Mouse (Mus musculus): ENCODE measurements around the gene Lrrc57. TPM values are rescaled to one million over a fixed set of nuclear protein-coding genes. Genes with fewer than 3 reads are reported as not detected.

Gene Lrrc57
- polyA plus RNA-seq, 2 experiments: 7.5 to 8.6 TPM

DNA sequence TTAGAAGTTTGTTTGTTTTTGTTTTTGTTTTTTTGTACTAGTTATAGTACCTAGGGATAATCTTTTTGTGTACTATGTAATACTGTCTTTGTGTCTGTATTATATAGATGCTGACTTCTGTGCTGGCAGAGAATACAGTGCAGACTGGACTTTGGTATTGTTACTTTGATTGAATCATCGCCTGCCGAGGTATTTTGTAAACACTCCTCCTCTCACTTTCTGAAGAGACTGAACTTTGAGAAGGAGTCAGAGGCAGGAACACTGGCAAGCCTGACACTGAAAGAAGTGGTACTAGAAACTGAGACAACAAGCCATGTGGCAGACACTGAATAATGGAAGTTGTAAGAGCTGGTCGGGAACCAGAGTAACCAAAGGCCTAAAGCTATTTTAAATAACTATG, 52.5 kb downstream of the Lrrc57 start:
- H3K4me1 ChIP-seq (replicated peaks; ENCODE audit: control insufficient read depth in 2 of 2, insufficient read depth in 2 of 2, low read length in 1 of 2): peaks cover 0 to 13% of the 10 kb centered on the region in 2 experiments; a peak in 3 of 4 replicates
- no peak for TF ChIP-seq EP300 (IDR thresholded peaks at IDR 0.05; ENCODE audit: low read depth)
- TF ChIP-seq CTCF (IDR thresholded peaks at IDR 0.05; ENCODE audit: low read depth): no peak
- WGBS (ENCODE audit: insufficient replicate concordance): 65% methylated on average over 3 of the region's 3 CpGs
- no peaks in the 10 kb centered on the region for H3K9me3 ChIP-seq (ENCODE audit: control insufficient read depth, low read length)
- no peak for DNase-seq (ENCODE audit: low read depth in 3 of 3, low spot score in 3 of 3)
- no peak overlapping the region for H3K4me3 ChIP-seq (ENCODE audit: insufficient read depth in 1 of 2, low read depth in 2 of 2, low read length in 2 of 2)
- peaks cover 9% of the 10 kb centered on the region; the same call in 1 of the 2 replicates for H3K36me3 ChIP-seq (replicated peaks; ENCODE audit: control insufficient read depth, insufficient read depth, low read depth)
- H3K9ac ChIP-seq (replicated peaks): no peak overlapping the region
- H3K4me2 ChIP-seq (ENCODE audit: low read depth): no peak overlapping the region
- H3K27me3 ChIP-seq (ENCODE audit: control insufficient read depth, insufficient read depth, low read length): no peaks in the 10 kb centered on the region
- no peak overlapping the region for H3K27ac ChIP-seq
- no peak for ATAC-seq (ENCODE audit: insufficient read depth)

Other genes with a start within 250 kb of the Lrrc57 start
- gene Ganc, start 205.6 kb downstream of the Lrrc57 start, polyA plus RNA-seq (2012; rRNA removed): 4.3 and 5.1 TPM in 2 replicates
- gene Ganc, start 205.6 kb downstream of the Lrrc57 start, polyA plus RNA-seq (2014; fragmentation: Nextera tagmentation; extraction: Ambion mirVana): 4.8 and 5.4 TPM in 2 replicates
- gene Tmem87a, start 205.4 kb downstream of the Lrrc57 start, polyA plus RNA-seq (2012; rRNA removed): 3.4 and 5.7 TPM in 2 replicates
- gene Tmem87a, start 205.4 kb downstream of the Lrrc57 start, polyA plus RNA-seq (2014; fragmentation: Nextera tagmentation; extraction: Ambion mirVana): 3.7 and 5.4 TPM in 2 replicates
- gene Capn3, start 153.5 kb downstream of the Lrrc57 start, polyA plus RNA-seq (2012; rRNA removed): 1.8 and 2.5 TPM in 2 replicates
- gene Capn3, start 153.5 kb downstream of the Lrrc57 start, polyA plus RNA-seq (2014; fragmentation: Nextera tagmentation; extraction: Ambion mirVana): 3.3 and 4.8 TPM in 2 replicates
- gene Zfp106, start 45.7 kb downstream of the Lrrc57 start, polyA plus RNA-seq (2012; rRNA removed): 10.3 and 13.8 TPM in 2 replicates
- 19.1 and 19.9 TPM in 2 replicates for gene Zfp106, start 45.7 kb downstream of the Lrrc57 start, polyA plus RNA-seq (2014; fragmentation: Nextera tagmentation; extraction: Ambion mirVana)
- 10.7 and 15.6 TPM in 2 replicates for gene Snap23, start 41.8 kb downstream of the Lrrc57 start, polyA plus RNA-seq (2012; rRNA removed)
- gene Snap23, start 41.8 kb downstream of the Lrrc57 start, polyA plus RNA-seq (2014; fragmentation: Nextera tagmentation; extraction: Ambion mirVana): 23.5 and 23.9 TPM in 2 replicates
- gene Haus2, start 137 bp downstream of the Lrrc57 start, polyA plus RNA-seq (2012; rRNA removed): 5.8 and 7.4 TPM in 2 replicates
- 11.4 and 11.6 TPM in 2 replicates for gene Haus2, start 137 bp downstream of the Lrrc57 start, polyA plus RNA-seq (2014; fragmentation: Nextera tagmentation; extraction: Ambion mirVana)
- 1.1 and 1.5 TPM in 2 replicates for gene Stard9, start 19.6 kb upstream of the Lrrc57 start, polyA plus RNA-seq (2012; rRNA removed)
- gene Stard9, start 19.6 kb upstream of the Lrrc57 start, polyA plus RNA-seq (2014; fragmentation: Nextera tagmentation; extraction: Ambion mirVana): 0.56 and 0.78 TPM in 2 replicates
- 7.6 and 13.7 TPM in 2 replicates for gene Cdan1, start 240.6 kb upstream of the Lrrc57 start, polyA plus RNA-seq (2012; rRNA removed)
- 4.8 and 6.1 TPM in 2 replicates for gene Cdan1, start 240.6 kb upstream of the Lrrc57 start, polyA plus RNA-seq (2014; fragmentation: Nextera tagmentation; extraction: Ambion mirVana)
- gene Ttbk2, start 241.1 kb upstream of the Lrrc57 start, polyA plus RNA-seq (2012; rRNA removed): 0.60 and 0.81 TPM in 2 replicates
- gene Ttbk2, start 241.1 kb upstream of the Lrrc57 start, polyA plus RNA-seq (2014; fragmentation: Nextera tagmentation; extraction: Ambion mirVana): 0.42 and 0.54 TPM in 2 replicates

Data from liver, embryonic 14.5 days (tissue).